Mouse (Mus musculus) liver, postnatal 0 days (tissue): ENCODE measurements around the gene Vmn2r84.

Experiments
- CTCF ChIP-seq: sonication (generic); IDR thresholded peaks from 2 replicates; pipeline ENCODE4 v1.5.1; 2016; ENCODE audit warnings: antibody characterized with exemption, low read depth
- EP300 ChIP-seq: IDR thresholded peaks from 2 replicates; pipeline ENCODE4 v1.6.1; 2016; ENCODE audit warnings: antibody characterized with exemption, low read depth, mild to moderate bottlenecking

GRCm38 (mm10) chr10:130344056-130344455 is 50.1 kb downstream of the Vmn2r84 start:
- TF ChIP-seq CTCF (no peak), EP300 (no peak)
